Comparison of ENCODE assay signal across 8 mouse cellular contexts in the genomic region with DNA sequence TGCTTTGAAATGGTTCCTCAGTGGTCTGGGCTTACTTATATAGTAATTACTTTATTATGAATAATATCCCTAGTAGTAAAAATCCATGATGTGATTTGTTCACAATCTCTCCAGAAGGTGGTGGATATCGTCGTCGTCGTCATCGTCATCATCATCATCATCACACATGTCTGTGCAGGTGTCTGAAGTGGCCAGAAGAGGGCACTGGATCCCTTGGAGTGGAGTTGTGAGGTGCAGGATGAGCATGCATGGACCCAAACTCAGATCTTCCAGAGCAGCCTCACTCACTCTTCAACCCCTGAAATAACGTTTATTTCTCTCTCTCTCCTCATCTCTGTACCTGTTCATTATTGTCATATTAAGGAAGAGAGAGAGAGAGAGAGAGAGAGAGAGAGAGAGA. TPM values are rescaled to one million over a fixed set of nuclear protein-coding genes. Genes with fewer than 3 reads are reported as not detected.
DNase-seq lines count a peak whose midpoint lies in the region; ATAC-seq and TF ChIP-seq lines count a peak whose summit lies in the region.

No protein-coding gene starts in this region.

- no peaks in the 10 kb centered on the region for H3K4me1 ChIP-seq in liver, adult 2 months (ENCODE audit: control insufficient read depth, insufficient read depth, low read length)
- H3K4me1 ChIP-seq in liver, embryonic 11.5 days (replicated peaks; ENCODE audit: control insufficient read depth, insufficient read depth, low read length), result no peaks in the 10 kb centered on the region
- no peaks in the 10 kb centered on the region for H3K4me1 ChIP-seq in midbrain, embryonic 11.5 days (ENCODE audit: control insufficient read depth, insufficient read depth, low read length)

- no peak overlapping the region for H3K4me3 ChIP-seq in liver, adult 2 months (ENCODE audit: insufficient read depth, low read depth, low read length)
- no peak overlapping the region for H3K4me3 ChIP-seq in liver, embryonic 11.5 days (ENCODE audit: low read depth, low read length)
- H3K4me3 ChIP-seq in midbrain, embryonic 11.5 days (ENCODE audit: low read depth, low read length), result no peak overlapping the region

- no peaks in the 10 kb centered on the region for H3K27me3 ChIP-seq in liver, adult 2 months (ENCODE audit: control insufficient read depth, insufficient read depth, low read length)
- no peaks in the 10 kb centered on the region for H3K27me3 ChIP-seq in liver, embryonic 11.5 days (replicated peaks; ENCODE audit: control insufficient read depth, insufficient read depth, low read length)
- H3K27me3 ChIP-seq in midbrain, embryonic 11.5 days (ENCODE audit: control insufficient read depth, insufficient read depth, low read length), result no peaks in the 10 kb centered on the region

- no peak for TF ChIP-seq POLR2A in liver, adult 2 months (IDR thresholded peaks at IDR 0.05; ENCODE audit: extremely low read depth, insufficient read depth, low read length)

- no peak overlapping the region for H3K9ac ChIP-seq in liver, adult 2 months (ENCODE audit: low read depth, low read length)
- no peak overlapping the region for H3K9ac ChIP-seq in liver, embryonic 11.5 days (ENCODE audit: low read depth, low read length)
- H3K9ac ChIP-seq in midbrain, embryonic 11.5 days (ENCODE audit: low read length), result no peak overlapping the region

- no peaks in the 10 kb centered on the region for H3K36me3 ChIP-seq in liver, adult 2 months (ENCODE audit: control insufficient read depth, insufficient read depth, low read length)
- no peaks in the 10 kb centered on the region for H3K36me3 ChIP-seq in liver, embryonic 11.5 days (ENCODE audit: control insufficient read depth, insufficient read depth, low read length)
- H3K36me3 ChIP-seq in midbrain, embryonic 11.5 days (ENCODE audit: control insufficient read depth, insufficient read depth, low read length), result no peaks in the 10 kb centered on the region

- peak; percentile 77 for TF ChIP-seq CTCF in liver, adult 2 months (IDR thresholded peaks at IDR 0.05; ENCODE audit: low read depth, low read length)

- H3K27ac ChIP-seq in liver, adult 2 months (replicated peaks; ENCODE audit: insufficient read depth, low read depth, low read length), result no peak overlapping the region
- no peak overlapping the region for H3K27ac ChIP-seq in liver, embryonic 11.5 days (ENCODE audit: low read depth, low read length)
- H3K27ac ChIP-seq in midbrain, embryonic 11.5 days (ENCODE audit: low read depth, low read length), result no peak overlapping the region

- no peak for ATAC-seq in liver, embryonic 11.5 days (replicated peaks; ENCODE audit: low FRiP score)
- ATAC-seq in midbrain, embryonic 11.5 days (ENCODE audit: low FRiP score), result peak; percentile 66; the same call in 1 of the 2 replicates

- H3K9me3 ChIP-seq in liver, embryonic 11.5 days (ENCODE audit: control insufficient read depth, low read length), result no peaks in the 10 kb centered on the region
- no peaks in the 10 kb centered on the region for H3K9me3 ChIP-seq in midbrain, embryonic 11.5 days (ENCODE audit: control insufficient read depth, low read length)

- H3K4me2 ChIP-seq in liver, embryonic 11.5 days, result no peak overlapping the region
- no peak overlapping the region for H3K4me2 ChIP-seq in midbrain, embryonic 11.5 days

- DNase-seq in liver, adult 2 months (ENCODE audit: extremely low read depth, low read depth, low spot score), result peak; percentile 30
- no peak for DNase-seq in liver, embryonic 11.5 days (ENCODE audit: low spot score)
- DNase-seq in cerebellum, postnatal 10 days, result peak; percentile 75 to 79
- peak; percentile 7 to 18 for DNase-seq in frontal cortex, postnatal 14 days (ENCODE audit: low spot score in 2 of 2)
- peak; percentile 19 to 36 for DNase-seq in layer of hippocampus, postnatal 14 days (ENCODE audit: low spot score in 2 of 2)
- no peak for DNase-seq in midbrain, embryonic 11.5 days (ENCODE audit: low spot score, missing footprints)
- DNase-seq in telencephalon, adult 2 months (ENCODE audit: low read depth, low spot score), result peak; percentile 21
- no peak for DNase-seq in urinary bladder, postnatal 10 days (ENCODE audit: low spot score)

- WGBS in liver, adult 2 months, result 12% methylated on average over 6 of the region's 6 CpGs
- 25% methylated on average over 6 of the region's 6 CpGs for WGBS in liver, embryonic 11.5 days
- 22% methylated on average over 6 of the region's 6 CpGs for WGBS in midbrain, embryonic 11.5 days

- no peaks in the 10 kb centered on the region for H3K79me2 ChIP-seq in liver, adult 2 months (ENCODE audit: control insufficient read depth, insufficient read depth, low read length)

RNA-seq across cellular contexts. Expression of a gene that starts 14.4 kb away (rescaled TPM):
- total RNA-seq in liver, adult 2 months (2014; rRNA removed), result not detected in 2 replicates
- polyA plus RNA-seq in liver, adult 2 months (2012; rRNA removed), result not detected in 2 replicates
- not detected in 2 replicates for polyA plus RNA-seq in liver, embryonic 11.5 days (2014; fragmentation: Nextera tagmentation; extraction: Ambion mirVana)
- total RNA-seq in layer of hippocampus, postnatal 14 days (2021), result not detected
- polyA plus RNA-seq in midbrain, embryonic 11.5 days (2014; fragmentation: Nextera tagmentation; extraction: Ambion mirVana), result not detected in 2 replicates

RNA-seq across cellular contexts. Expression of a gene that starts 40.5 kb away (rescaled TPM):
- total RNA-seq in liver, adult 2 months (2014; rRNA removed), result 0.74 and 0.94 TPM in 2 replicates
- 2.5 and 3.4 TPM in 2 replicates for polyA plus RNA-seq in liver, adult 2 months (2012; rRNA removed)
- 6.6 and 8.2 TPM in 2 replicates for polyA plus RNA-seq in liver, embryonic 11.5 days (2014; fragmentation: Nextera tagmentation; extraction: Ambion mirVana)
- 1 to 10 TPM; 5.0 to 5.1 TPM for total RNA-seq in layer of hippocampus, postnatal 14 days (2021)
- polyA plus RNA-seq in midbrain, embryonic 11.5 days (2014; fragmentation: Nextera tagmentation; extraction: Ambion mirVana), result 9.3 and 9.4 TPM in 2 replicates

RNA-seq across cellular contexts. Expression of a gene that starts 58.2 kb away (rescaled TPM):
- total RNA-seq in liver, adult 2 months (2014; rRNA removed), result 27.2 and 28.4 TPM in 2 replicates
- 44.3 and 47.1 TPM in 2 replicates for polyA plus RNA-seq in liver, adult 2 months (2012; rRNA removed)
- 22.1 and 24.0 TPM in 2 replicates for polyA plus RNA-seq in liver, embryonic 11.5 days (2014; fragmentation: Nextera tagmentation; extraction: Ambion mirVana)
- total RNA-seq in layer of hippocampus, postnatal 14 days (2021), result 10 to 100 TPM; 17.7 to 25.1 TPM
- polyA plus RNA-seq in midbrain, embryonic 11.5 days (2014; fragmentation: Nextera tagmentation; extraction: Ambion mirVana), result 27.1 and 27.5 TPM in 2 replicates

Comparison
In these comparisons a context has a peak if more than half of its experiments do, and no peak if none do; other contexts are left out.
1. DNase-seq: peak in liver, adult 2 months (single experiment), cerebellum, postnatal 10 days (2 of 2), frontal cortex, postnatal 14 days (2 of 2), layer of hippocampus, postnatal 14 days (2 of 2) and telencephalon, adult 2 months (single experiment); none in liver, embryonic 11.5 days (single experiment), midbrain, embryonic 11.5 days (single experiment) and urinary bladder, postnatal 10 days (single experiment).